Mouse (Mus musculus) kidney, postnatal 36 days (tissue): ENCODE data around the gene Il11.

Experiments
- DNase-seq, 2 experiments: peaks; one replicate each; pipeline ENCODE4 v3.0.0; 2021 to 2022; ENCODE audit warnings: mixed read lengths in 2 of 2

Gene Il11

DNA sequence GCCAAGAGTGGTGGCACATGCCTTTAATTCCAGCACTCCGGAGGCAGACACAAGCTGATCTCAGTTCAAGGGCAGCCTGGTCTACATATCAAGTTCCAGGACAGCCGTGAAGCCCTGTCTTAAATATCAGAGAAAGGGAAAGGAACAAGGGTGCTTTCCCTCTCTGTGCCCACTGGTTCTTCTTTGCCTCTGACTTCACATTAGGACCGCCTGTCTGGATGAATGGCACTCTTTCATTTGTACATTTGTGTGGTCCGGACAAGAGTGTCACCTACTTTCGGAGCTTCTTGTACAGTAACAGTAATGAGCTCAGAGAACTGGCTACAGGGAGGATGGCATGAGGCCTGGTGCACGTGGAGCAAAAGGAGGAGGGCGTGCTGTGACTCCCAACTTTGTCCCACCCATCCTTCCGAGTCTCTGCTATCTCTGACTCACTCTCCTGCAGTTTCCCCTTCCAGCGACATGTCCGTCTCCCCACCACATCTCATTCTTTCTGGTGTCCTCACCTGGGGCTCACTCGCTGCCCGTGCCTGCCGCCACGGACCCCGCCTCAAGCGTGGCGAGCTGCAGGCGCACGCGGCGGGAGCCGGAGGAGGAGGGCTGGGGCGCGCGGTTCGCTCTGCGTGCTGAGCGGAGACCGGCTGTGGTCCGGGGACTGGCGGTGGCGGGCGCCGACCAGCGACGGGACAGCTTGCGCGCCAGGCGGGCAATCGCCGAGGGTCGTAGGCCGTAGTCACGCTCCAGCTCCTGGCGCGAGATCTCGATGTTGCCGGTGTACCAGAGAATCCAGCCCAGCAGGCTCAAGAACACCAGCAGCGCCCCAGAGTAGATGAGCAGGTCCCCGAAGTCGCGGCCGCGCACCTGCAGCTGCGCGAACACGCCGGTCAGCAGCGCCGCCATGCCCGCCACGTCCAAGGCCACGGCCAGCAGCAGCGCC is 6.1 kb upstream of the Il11 start:
- DNase-seq: peak; percentile 59 to 80

DNA sequence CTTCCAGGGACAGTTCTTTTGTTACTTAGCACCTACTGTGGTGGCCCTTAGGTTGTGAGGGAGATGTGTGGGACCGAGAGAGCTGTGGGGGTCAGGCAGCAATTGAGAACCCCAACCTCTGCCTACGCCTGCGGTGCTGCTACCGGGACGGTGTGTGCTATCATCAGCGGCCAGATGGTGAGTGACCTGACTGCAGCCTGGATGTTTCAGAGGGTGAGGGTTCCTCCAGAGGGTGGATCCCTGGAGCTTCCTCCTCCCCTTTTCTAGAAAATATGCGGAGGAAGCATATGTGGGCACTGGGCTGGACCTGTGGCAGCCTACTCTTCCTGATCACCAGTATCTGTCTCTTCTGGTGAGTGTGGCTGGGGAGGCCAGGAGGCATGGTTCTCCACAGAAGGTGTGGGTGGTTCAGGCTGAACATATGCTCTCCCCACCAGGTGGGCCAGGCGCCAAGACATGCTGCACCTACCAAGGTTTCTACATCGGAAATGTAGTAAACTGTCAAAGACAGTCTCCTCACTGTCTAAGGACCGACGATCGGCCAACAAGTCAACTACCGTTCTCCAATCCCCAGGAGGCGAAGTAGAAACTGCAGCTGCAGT is 1.1 kb upstream of the Il11 start:
- DNase-seq: no peak

DNA sequence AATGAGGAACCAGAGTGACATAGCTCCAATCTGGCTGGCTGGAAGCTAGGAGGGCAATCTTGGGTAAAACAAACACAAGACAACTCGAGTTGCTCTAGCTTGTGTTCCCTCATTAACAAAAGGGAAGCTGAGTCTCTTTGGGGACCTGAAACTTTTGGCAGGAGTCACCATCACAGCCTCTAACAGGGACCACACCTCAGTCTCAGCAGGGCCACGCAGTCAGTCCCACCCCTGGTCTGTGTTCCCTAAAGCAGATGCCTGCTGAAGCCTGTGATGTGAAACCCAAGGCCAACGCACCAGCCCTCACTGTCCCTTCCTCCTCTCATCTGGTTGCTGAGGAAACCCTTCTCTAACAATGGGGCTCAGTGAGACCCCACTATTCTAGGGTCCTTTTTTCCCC is 529 bp downstream of the Il11 start:
- DNase-seq: no peak

DNA sequence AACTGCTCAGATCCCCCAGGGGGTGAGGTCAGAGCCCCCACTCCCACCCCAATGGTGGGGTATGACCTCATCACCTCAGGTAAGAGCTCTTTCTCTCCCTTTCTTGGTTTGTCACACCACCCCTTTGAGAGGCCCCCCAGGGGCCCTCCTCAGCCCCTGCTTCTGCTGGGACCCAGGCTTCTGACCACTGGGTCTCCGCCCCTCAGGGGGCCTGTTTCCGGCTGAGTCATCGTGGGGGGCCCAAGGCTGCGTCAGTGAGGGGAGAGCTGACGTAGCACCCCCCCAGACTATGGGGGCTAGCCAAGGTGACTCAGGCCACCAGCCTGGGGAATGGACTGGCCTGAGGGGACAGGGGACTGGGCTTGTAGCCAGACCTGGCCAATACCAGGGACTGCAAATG is 2.7 kb downstream of the Il11 start:
- no peak for DNase-seq

DNA sequence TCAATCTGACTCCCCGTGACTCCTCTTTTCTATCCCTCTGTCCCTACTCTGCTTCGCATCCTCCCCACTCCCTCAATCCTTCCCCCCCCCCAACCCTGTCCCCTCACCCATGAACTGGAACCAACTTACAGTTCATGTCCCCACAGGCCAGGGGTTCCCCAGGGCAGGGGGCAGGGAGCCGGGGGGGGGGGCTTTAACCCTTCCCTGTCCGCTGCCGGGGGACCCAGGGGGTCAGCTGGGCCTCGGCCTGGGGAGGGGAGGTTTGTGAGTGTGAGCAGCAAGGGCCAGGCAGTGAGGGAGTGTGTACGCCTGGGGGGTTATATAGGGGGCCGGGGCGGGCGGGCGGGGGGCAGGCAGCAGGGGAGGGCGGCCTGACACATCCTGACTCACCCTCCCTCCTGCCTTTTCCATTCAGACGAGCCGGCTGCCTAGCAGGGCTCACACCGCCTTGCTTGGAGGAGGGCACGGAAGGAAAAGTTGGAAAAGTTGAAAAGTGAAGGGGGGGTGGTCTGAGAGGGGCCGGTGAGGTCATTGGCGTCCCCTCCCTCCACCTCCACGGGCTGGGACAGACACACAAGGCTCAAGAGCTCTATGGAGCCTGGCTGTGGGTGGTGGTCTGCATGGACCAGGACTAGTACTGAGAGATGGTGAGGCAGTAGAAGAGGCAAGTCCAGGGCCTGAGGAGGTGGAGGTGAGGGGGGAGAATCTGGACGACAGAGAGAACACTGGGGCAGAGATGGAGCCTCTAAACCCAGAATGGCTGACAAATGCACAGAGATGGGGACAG is 4.6 kb downstream of the Il11 start:
- no peak for DNase-seq

DNA sequence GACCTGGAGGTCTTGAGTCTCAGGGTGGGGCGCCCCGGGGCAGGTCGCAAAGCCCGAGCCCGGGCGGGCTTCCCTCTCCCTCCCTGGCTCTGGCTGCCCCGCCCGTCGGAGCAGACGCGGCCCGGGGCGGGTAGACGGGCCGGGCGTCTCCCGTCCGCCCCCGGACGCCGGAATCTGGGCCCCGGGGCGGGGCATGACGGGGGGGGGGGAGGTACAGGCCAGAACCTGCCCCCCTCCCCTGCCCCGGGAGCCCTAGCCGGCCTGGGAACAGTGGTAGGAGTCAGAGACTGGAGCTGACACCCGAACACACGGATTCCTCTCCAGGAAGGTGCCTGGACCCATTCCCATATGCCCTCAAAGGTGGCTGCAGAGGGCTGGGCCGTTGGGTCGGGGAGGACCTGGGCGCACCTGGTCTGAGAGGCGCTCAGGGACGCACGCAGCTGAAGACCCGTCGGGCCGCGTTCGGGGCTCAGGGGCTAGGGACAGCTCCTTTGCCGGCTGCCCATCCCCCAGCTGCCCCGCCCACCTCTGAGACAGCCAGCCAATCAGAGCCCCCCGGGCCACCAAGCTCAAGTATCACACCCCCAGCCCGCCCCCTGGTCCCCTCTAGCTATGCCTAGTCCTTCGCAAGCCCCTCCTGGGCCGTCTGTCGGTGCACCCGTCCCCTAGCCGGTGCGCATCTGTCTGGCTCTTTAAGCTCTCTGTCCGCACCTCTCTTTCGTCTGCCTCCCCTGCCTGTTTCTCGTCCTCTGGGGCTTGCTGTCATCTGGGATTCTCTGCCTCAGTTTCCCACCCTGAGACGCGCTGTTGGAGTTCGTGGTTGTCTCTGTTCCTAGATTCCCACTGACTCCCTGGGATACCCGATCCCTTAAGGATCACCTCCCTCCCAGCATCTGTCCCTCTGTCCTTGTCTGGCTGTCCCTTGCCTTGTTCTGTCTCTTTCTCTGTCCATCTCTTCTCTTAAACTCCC is 5.5 kb downstream of the Il11 start:
- DNase-seq: peak; percentile 55 to 81

DNA sequence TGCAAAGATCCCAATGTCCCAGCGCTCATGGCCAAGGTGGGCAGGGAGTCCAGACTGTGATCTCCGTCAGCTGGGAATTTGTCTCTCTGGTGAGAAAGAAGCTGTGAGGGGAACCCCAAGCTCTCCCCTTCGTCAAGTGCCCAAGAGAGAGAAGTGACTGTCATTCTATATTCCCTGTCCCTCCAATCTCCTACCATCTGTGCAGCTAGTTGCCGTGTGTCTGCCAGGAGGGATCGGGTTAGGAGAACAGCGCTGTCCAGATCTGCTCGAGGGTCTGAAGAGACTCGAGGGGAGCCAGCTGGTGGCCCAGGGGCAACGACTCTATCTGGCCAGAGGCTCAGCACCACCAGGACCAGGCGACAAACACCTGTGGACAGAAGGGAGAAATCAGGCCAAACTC is 6.5 kb downstream of the Il11 start:
- no peak for DNase-seq

DNA sequence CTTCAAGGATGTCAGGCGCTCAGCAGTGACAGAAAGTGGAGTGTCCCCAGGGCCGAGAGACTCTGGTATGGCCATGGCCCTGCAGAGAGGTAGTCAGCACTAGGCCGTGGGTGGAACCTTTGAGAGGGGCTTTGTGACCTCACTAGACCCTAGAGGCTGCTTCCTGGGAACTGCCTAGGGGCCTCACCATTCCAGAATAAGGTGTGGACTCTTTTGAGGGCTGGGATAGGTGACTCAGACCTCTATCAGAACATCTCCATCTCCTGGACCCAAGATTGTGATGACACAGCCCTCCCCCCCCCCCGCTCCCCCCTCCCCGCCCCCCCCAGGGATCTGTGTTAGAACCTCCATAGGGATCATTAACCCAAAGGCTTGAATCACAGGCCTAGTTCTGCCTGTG is 11.5 kb downstream of the Il11 start, which contains the start of gene Fam71e2:
TSS of gene Fam71e2 (minus strand) at position 101 of the 400 bp plus-strand sequence.
- DNase-seq: no peak

DNA sequence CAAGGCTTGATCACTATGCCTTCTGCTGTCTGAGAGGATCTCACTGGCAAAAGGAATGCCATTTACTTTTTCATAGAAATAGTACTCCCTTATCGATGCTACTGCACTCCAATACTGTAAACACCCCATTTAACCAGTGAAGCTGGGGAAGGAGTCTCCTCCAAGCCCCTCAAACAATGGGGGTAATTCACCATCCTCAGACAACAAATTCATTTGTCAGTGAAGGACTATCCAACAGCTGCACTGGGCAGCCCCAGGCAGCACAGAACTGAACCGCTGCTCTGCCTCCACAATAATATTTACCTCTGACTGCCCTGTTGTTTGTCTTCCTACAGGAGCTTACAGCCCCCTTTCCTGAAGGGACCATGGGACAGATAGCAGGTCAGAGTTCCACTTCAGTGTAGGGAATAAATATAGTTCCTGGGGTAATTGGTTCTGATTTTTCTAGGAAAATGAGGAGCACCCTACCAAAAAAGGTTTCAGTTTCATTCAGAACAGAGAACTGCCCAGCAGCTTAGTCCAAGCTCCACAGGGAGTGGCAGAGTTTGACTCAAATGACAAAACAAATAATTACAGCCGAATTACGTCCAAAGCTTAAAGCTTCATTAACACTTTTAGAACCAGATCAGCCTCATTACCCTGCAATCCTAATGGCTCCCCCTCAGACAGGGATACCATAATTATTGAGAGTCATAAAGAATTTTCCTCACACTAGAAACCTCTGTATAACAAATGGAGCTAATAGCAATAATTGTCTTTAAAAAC is 17.5 kb downstream of the Il11 start:
- no peak for DNase-seq

DNA sequence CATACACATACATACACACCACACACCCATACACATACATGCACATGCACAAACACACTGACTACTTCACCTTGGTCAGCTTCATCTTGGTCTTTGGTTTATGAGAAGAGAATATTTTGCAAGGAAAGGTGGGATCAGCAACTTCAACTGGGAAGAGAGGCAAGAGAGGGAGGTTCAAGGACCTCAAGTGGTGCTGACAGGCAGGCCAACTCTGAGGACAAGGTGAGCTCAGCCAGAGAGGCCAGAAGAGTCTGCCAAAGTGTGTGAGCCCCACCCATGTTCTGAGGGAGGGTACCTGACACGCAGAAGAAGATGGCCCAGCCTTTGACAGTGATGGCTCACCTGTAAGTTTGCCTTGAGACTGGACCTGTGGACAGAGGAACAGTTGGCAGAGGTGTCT is 23.0 kb downstream of the Il11 start:
- no peak for DNase-seq

DNA sequence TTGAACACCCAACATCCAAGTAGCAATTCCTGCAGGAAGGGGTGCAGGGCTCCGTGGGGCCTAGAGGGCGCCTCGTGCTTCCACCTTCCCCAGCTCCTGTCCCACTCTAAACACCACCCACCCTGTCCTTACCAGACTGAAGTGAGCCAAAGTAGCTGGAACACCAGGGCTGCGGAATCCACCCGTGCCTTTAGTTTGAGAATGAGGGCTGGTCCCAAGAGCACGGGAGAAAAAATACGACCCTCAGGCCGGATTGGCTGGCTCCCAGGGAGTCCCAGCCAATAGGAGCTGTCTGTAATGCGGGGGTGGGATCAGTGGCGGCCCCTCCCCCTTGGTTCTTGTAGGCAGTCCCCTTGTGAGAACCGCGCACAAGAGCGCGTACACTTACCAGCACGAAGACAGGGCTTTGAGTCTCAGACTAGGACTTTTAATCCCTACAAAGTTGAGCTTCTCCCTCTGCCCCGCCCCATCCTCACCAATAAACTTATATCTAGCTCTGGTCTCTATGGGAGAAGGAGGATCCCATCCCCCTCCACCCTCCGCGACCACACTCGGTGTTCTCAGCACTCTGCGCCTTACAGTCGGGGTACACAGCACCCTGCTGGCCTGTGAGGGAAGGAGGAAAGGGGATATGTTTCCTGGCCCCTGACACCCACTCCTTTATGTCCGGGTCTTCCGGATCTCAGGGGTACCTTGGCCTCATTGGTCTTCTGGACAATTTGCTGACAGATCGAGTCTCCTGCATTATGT is 29.7 kb downstream of the Il11 start, which contains the start of gene Cox6b2:
TSS of gene Cox6b2 (minus strand) at position 274 of the 750 bp plus-strand sequence.
- peak; percentile 85 to 87 for DNase-seq

DNA sequence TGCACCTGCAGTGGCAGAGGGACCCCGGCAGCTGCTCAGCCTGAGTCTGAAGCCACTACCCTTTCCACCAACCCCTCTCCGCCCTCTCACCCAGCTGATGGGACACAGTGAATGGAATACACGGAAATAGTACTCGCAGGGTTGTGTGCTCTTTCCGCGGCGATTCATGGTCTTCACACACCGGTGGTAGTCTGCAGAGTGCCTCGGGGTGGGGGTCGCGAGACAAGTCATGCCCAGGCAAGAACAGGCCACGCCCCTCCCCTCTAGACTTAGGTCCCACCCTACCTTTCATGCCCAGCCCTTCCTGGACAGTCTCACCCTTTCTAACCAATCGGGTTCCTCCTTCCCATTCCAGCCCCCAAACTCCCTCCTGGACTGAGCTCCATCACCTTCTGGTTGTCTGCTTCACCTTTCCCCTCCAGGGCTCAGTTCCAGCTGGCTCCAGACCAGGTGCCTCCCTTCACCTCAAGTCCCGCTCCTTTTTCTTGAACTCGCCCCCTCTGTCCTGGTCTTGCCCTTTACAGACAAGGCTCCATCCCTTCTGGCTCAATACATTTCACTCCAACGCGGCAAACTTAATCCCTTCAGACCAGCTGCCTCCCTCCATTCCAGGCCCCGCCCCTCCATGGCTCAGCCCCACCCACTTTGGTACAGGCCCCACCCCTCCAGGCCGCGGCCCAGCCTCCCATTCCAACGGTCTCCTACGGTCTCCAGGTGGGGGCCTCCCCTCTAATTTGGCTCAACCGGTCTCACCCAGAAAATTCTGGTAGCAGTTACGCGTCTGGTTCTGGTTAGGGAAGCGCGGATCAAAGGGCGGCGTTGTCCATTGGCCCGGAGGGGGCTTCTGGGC is 30.5 kb downstream of the Il11 start:
- DNase-seq: peak; percentile 72 to 73

DNA sequence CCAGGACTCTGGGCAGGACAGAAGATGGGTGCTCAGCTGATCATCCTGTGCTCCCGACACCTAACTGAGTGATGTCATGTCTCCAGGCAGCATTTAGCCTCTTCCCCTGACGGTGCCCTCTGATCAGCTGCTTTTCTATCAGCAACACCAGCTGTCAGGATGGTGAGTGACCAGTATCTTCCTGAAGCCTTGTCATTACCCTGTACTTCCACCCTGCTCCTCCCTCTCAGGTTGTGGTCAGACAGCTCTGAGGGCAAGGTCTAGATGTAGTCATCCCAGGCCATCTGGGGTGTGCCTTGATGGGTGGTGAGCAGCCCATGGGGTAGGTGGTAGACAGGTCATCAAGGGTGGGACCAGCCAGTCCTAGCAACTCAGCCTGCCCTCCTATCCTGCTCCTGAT is 33.5 kb downstream of the Il11 start:
- DNase-seq: no peak

DNA sequence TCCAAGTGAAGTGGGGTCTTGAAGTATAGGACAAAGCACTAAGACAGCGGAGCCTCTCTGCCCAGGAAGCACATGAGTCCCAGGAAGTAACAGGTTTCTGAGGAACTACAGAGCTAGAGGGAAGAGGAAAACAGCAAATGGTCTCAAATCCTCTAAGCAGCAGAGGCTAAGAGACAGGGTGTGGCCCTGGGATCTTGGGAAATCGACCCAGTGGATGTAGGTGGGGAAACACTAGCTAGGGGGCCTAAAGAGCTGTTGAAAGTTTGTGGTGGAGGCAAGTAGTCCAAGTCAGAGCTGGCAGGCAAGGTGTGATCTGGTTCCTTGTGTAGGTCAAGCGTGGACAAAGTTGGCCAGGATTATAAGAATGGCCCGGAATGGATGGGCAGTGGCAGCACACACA is 34.3 kb downstream of the Il11 start:
- no peak for DNase-seq

DNA sequence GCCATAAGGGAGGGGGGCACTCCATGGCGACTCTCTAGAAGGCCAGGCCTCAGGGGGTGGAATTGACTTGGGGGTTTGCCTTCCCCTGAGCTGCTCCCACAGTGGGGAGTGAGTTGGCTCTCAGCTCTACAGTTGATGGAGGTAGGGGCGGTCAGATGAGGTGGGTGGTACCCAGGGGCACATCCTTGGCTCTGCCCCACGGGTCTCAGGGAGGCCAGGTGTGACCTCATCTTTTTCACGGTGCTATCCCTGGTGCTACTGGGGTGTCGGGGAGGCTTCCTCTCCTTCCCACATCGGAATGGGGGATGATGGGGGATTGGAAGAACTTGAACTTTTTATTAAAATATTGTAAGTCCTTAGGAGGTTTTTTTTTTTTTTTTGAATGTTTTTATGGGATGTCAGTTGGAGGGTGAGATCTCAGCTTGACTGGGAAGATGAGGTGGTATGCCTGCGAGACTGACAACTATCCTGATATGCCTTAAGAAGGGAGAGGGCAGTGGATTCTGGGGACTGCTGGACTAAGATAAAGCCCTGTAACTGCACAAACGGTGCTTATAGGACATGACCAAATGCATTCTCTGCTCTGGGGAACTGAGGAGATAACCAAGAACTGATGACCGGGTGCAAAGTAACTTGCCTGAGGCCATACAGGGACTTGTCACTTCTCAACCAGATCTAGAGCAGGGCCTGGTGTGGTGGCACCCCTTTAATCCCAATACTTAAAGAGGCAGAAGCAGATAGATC is 35.3 kb downstream of the Il11 start:
- no peak for DNase-seq

DNA sequence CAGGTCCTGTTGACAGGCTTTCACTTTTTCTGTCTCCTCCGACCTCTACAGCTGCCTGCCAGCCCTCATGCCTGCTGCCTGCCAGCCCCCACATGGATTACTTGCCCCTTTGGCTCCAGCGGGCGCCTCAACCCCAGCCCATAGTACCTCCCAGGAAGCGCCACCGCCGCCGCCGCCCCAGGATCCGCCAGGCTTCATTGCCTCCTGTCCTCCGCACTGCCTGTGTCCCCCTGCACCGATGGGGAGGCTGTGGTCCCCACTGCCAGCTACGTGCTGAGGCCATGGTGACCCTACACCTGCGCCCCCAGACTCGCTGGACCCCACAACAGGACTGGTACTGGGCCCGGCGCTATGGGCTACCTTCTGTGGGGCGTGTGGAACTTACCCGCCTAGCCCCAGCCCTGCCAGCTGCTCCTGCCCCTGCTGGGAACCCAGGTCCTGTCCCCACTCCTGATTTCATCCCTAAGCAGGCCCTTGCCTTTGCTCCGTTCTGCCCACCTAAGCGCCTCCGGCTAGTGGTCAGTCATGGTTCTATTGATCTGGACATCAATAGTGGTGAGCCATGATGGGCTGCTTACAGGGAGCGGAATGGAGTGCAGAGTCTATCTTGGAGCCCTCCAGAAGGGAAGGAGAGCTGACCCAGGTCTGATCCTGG is 36.2 kb downstream of the Il11 start:
- DNase-seq: no peak

DNA sequence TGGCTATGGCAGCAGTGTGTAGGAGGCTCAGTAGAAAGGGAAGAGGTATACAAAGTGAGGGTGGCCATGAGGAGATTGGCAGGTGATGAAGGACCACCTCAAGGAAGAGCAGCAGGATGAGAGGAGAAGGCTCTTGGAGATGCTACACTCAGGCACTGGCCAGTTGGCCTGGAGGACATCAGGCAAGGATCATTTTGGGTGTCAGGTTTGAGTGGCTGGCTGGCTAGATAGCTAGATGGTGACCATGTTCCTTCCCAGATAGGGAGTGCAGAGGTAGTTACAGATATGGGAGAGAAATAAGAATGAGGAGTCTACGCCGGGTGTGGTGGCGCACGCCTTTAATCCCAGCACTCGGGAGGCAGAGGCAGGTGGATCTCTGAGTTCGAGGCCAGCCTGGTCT is 37.8 kb downstream of the Il11 start:
- DNase-seq: no peak

DNA sequence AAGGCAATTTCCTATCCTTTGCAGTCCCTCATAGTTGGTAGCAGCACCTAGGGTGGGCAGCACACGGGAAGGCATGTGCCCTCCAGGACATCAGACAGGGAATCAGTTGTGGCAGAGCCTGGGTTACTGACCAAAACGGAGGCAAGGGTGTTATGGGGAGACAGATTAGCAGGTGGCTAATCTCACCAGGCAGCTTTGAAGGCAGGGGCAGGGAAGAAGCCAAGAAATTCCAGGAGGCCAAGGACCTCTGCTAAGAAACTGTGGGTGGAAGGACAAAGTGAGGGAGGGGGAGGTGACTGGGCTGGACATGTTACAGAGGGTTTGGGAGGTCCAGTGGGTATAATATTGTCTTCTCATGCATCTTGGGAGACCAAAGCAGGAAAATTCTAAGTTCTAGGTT is 39.3 kb downstream of the Il11 start:
- DNase-seq: no peak
